Mouse (Mus musculus): ENCODE measurements at regions not wholly inside any gene's neighbourhood (a gene's known extent, or its start where the extent isn't known, plus 50 kb on each side); places are given as distances from the start of the nearest gene placed in this dataset.
A peak's percentile ranks its signal among the peaks of the same experiment; 100 is the strongest.

DNA sequence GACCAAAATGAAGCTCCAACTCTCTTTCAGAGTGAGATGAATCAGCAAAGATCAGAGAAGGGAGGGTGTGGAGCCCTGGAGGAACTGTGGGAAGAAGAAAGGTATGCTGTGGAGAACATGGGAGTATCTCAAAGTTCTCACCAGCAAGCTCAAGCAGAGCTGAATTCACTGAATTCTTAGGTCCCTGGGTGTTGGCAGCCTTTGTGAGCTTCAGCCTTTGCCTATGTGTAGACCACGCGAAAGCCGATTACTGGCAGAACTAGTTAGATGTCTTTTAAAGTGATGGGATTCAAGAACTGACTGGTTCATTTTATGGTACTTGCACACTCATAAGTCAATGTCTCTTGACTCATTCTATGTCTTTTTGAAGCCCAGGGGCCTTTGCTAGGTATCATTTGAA is 491.2 kb upstream of the Hsf2 start:
- no peaks in the 10 kb centered on the region; the same call in 1 of the 2 replicates for H3K27me3 ChIP-seq (ENCODE audit: control insufficient read depth, insufficient read depth, low read length)
- H3K36me3 ChIP-seq (ENCODE audit: control insufficient read depth, insufficient read depth, low read length) = no peaks in the 10 kb centered on the region
- no peak overlapping the region for H3K4me3 ChIP-seq (ENCODE audit: low read depth, low read length)
- H3K27ac ChIP-seq (ENCODE audit: insufficient read depth, low read depth, low read length) = no peak overlapping the region
- TF ChIP-seq POLR2A (IDR thresholded peaks at IDR 0.05; ENCODE audit: low read depth, low read length) (no peak), CTCF (IDR thresholded peaks at IDR 0.05; ENCODE audit: extremely low read depth, insufficient read length, insufficient replicate concordance, low read depth, low read length) (no peak)
- WGBS = 88% methylated on average over 3 of the region's 3 CpGs
- no peaks in the 10 kb centered on the region for H3K4me1 ChIP-seq (ENCODE audit: control insufficient read depth, insufficient read depth, insufficient read length, low read length)

DNA sequence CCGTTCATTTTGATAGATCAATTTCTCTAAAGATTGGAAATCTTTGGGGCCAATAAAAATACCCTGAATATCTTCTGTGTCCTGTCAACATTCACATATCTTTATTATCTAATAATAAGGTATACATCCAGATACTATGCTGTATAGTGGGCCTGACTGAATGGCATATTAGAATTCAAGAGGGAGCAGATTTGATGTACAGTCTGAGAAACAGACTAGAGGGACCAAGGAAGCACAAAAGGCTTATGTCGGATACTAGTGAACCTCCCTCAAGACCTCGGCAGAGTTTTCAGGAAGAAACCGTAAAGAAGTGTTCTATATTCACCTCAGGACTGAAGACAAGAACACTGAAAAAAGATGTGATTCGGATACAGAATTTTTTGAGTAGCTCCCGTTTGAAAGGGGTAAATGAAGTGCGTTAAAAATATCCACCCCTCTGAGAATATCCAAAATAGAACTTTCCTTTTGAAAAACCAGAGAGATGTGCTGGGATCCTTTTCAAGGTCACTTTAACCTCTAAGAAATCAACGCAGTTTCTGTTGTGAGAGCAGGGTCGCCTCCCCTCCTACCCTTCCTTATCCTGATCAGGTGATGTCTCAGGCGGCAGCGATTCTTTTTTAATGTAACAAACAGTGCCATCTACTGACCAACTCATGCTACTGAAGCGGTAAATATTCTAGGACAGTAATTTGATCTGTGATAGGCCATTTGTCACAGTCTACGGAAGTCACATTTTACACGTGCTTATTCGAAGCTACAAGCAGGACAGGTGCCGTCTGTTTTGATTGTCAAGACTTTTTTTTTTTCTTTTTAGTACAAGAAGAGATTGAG is 485.1 kb upstream of the Hsf2 start:
- 30% methylated on average over 16 of the region's 16 CpGs for WGBS
- Histone ChIP-seq H3K27me3 (ENCODE audit: control insufficient read depth, insufficient read depth, low read length) (no peaks in the 10 kb centered on the region; the same call in 1 of the 2 replicates), H3K27ac (ENCODE audit: insufficient read depth, low read depth, low read length) (no peak overlapping the region), H3K36me3 (ENCODE audit: control insufficient read depth, insufficient read depth, low read length) (no peaks in the 10 kb centered on the region), H3K4me3 (ENCODE audit: low read depth, low read length) (no peak overlapping the region), H3K4me1 (ENCODE audit: control insufficient read depth, insufficient read depth, insufficient read length, low read length) (no peaks in the 10 kb centered on the region)
- peak; percentile 17; the same call in 1 of the 2 replicates for TF ChIP-seq CTCF (IDR thresholded peaks at IDR 0.05; ENCODE audit: extremely low read depth, insufficient read length, insufficient replicate concordance, low read depth, low read length)
- no peak for TF ChIP-seq POLR2A (IDR thresholded peaks at IDR 0.05; ENCODE audit: low read depth, low read length)

DNA sequence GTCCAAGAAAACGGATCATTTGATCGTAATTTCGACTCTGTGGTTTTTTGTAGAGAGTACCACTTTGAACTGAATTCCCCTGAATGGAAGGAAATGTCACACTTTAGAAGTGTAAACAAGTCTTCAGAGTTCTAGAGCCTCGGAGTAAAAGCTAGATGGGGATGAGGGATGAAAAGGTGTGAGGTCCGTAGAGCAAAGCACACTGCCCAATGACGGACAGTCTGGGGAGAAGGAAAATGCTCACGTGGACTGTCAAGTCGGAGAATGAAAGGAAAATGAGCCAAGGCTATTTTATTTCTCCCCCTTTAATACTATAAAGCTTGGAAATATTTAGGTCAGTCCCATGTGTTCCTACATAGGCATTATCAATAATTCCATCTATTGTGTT is 484.5 kb upstream of the Hsf2 start:
- no peak overlapping the region for H3K27ac ChIP-seq (ENCODE audit: insufficient read depth, low read depth, low read length)
- 61% methylated on average over 8 of the region's 8 CpGs for WGBS
- TF ChIP-seq CTCF (IDR thresholded peaks at IDR 0.05; ENCODE audit: extremely low read depth, insufficient read length, insufficient replicate concordance, low read depth, low read length) (no peak), POLR2A (IDR thresholded peaks at IDR 0.05; ENCODE audit: low read depth, low read length) (no peak)
- no peaks in the 10 kb centered on the region for H3K27me3 ChIP-seq (ENCODE audit: control insufficient read depth, insufficient read depth, low read length)
- H3K4me3 ChIP-seq (ENCODE audit: low read depth, low read length) = no peak overlapping the region
- H3K4me1 ChIP-seq (ENCODE audit: control insufficient read depth, insufficient read depth, insufficient read length, low read length) = no peaks in the 10 kb centered on the region
- no peaks in the 10 kb centered on the region for H3K36me3 ChIP-seq (ENCODE audit: control insufficient read depth, insufficient read depth, low read length)

DNA sequence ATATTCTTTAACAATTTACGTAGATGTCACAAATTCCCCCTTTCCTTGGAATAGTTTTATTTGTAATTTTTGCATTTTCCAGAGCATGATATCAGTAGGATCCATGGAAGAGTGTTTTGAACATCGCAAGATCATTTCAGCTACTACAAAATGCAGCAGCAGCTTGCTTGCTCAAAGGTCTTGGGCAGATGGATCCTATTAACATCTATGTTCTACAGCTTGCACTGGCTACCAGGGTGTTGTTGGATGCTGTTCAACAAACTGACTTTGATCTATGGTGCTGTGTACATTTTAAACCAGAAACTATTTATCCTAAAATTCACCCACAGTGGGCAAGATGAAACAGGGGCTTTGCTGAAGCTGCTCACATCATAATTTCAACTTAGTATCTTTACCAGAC is 448.5 kb upstream of the Hsf2 start:
- TF ChIP-seq POLR2A (IDR thresholded peaks at IDR 0.05; ENCODE audit: low read depth, low read length) = no peak
- no peak for TF ChIP-seq CTCF (IDR thresholded peaks at IDR 0.05; ENCODE audit: extremely low read depth, insufficient read length, insufficient replicate concordance, low read depth, low read length)

DNA sequence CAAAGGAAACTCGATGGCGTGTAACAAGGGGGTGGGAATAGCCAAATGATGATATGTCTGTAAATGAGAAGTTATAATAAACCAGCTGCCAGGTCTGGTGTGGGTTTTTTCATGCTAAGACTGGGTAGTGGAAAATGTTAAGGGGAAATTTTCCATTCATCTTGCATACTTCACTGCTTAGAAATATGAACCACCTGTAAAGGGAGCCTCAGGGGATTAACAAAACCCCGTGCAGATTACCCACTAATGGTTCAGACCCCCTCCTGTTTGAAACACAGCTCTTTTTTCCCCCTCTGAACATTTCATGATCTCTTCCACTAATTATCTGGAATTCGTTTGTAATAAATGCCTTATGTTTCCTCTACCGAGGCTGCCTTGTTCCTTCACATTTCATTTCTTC is 446.0 kb upstream of the Hsf2 start:
- Histone ChIP-seq H3K36me3 (ENCODE audit: control insufficient read depth, insufficient read depth, low read length) (no peaks in the 10 kb centered on the region), H3K4me1 (ENCODE audit: control insufficient read depth, insufficient read depth, insufficient read length, low read length) (no peaks in the 10 kb centered on the region), H3K4me3 (ENCODE audit: low read depth, low read length) (no peak overlapping the region), H3K27ac (ENCODE audit: insufficient read depth, low read depth, low read length) (no peak overlapping the region), H3K27me3 (ENCODE audit: control insufficient read depth, insufficient read depth, low read length) (no peaks in the 10 kb centered on the region)
- 61% methylated on average over 5 of the region's 5 CpGs for WGBS
- TF ChIP-seq CTCF (IDR thresholded peaks at IDR 0.05; ENCODE audit: extremely low read depth, insufficient read length, insufficient replicate concordance, low read depth, low read length) (no peak), POLR2A (IDR thresholded peaks at IDR 0.05; ENCODE audit: low read depth, low read length) (no peak)

More for the DNA sequence above, 448.5 kb upstream of the Hsf2 start:
- H3K36me3 ChIP-seq (ENCODE audit: control insufficient read depth, insufficient read depth, low read length) = no peaks in the 10 kb centered on the region
- WGBS = 85% methylated on average over 2 of the region's 2 CpGs
- H3K4me3 ChIP-seq (ENCODE audit: low read depth, low read length) = no peak overlapping the region
- H3K4me1 ChIP-seq (ENCODE audit: control insufficient read depth, insufficient read depth, insufficient read length, low read length) = no peaks in the 10 kb centered on the region
- no peaks in the 10 kb centered on the region for H3K27me3 ChIP-seq (ENCODE audit: control insufficient read depth, insufficient read depth, low read length)
- H3K27ac ChIP-seq (ENCODE audit: insufficient read depth, low read depth, low read length) = no peak overlapping the region

DNA sequence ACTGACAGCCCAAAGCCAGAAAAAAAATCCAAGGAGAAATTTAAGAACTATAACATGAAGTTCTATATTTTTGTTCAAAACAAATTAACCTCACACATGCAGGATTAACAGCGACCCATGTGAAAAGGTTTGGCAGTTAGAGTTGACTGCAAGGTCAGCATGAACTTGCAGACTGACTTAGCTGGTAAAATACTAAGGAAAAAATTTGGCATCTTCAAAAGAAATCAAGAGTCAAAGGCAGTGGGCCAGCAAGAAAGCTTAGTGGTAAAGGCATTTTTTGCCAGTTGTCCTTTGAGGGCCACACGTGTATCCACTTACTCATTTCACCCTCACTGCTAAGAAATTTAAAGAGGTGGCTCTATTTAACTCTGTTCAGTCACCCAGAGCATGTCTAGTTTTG is 440.2 kb upstream of the Hsf2 start:
- no peaks in the 10 kb centered on the region for H3K27me3 ChIP-seq (ENCODE audit: control insufficient read depth, insufficient read depth, low read length)
- H3K27ac ChIP-seq (ENCODE audit: insufficient read depth, low read depth, low read length) = no peak overlapping the region
- H3K4me3 ChIP-seq (ENCODE audit: low read depth, low read length) = no peak overlapping the region
- H3K4me1 ChIP-seq (ENCODE audit: control insufficient read depth, insufficient read depth, insufficient read length, low read length) = no peaks in the 10 kb centered on the region
- WGBS = 81% methylated on average over 2 of the region's 2 CpGs
- TF ChIP-seq POLR2A (IDR thresholded peaks at IDR 0.05; ENCODE audit: low read depth, low read length) = no peak
- no peaks in the 10 kb centered on the region for H3K36me3 ChIP-seq (ENCODE audit: control insufficient read depth, insufficient read depth, low read length)

DNA sequence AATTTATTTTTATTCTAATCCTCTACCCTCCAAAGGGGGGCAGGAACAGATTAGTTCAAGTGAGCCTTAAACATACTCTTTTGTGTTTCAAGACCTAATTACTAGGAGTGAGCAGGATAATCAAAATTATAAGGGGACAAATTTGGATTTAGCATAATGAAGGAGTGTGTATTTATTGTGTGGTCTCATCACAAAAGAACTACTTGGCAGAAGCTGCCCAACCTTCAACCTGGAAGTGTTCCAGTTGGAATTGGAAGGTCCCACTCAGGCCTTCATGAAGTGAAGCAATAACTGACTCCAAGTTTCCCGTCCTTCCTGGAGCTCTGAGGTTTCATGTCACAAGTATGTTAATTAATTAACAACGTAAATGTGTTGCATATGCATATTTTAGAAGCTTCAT is 439.3 kb upstream of the Hsf2 start:
- 42% methylated on average over 2 of the region's 2 CpGs for WGBS
- Histone ChIP-seq H3K27me3 (ENCODE audit: control insufficient read depth, insufficient read depth, low read length) (no peaks in the 10 kb centered on the region), H3K4me1 (ENCODE audit: control insufficient read depth, insufficient read depth, insufficient read length, low read length) (no peaks in the 10 kb centered on the region), H3K36me3 (ENCODE audit: control insufficient read depth, insufficient read depth, low read length) (no peaks in the 10 kb centered on the region), H3K4me3 (ENCODE audit: low read depth, low read length) (no peak overlapping the region), H3K27ac (ENCODE audit: insufficient read depth, low read depth, low read length) (no peak overlapping the region)
- TF ChIP-seq CTCF (IDR thresholded peaks at IDR 0.05; ENCODE audit: extremely low read depth, insufficient read length, insufficient replicate concordance, low read depth, low read length) = no peak
- TF ChIP-seq POLR2A (IDR thresholded peaks at IDR 0.05; ENCODE audit: low read depth, low read length) = no peak

Data from small intestine, adult 2 months (tissue).